Mouse (Mus musculus) left cerebral cortex, postnatal 10 days (tissue): Measurements from ENCODE around the gene Fndc3b. TPM values are rescaled to one million over a fixed set of nuclear protein-coding genes. Genes with fewer than 3 reads are reported as not detected.

Experiments used
- DNase-seq, 2 experiments: peaks; one replicate each; pipeline ENCODE4 v3.0.0; 2021 to 2022; ENCODE audit warnings: low spot score in 2 of 2, mixed read lengths in 1 of 2; ENCODE audit errors: extremely low spot score in 1 of 2
- intact Hi-C: fragments of 180-260 bp; cut with DNase I; formaldehyde crosslinking; loops from one replicate; pipeline ENCODE4 v1.15.1; 2025
- total RNA-seq, 2 experiments: library from RNA; stranded (reverse); gene quantifications; 2 replicates each; pipeline ENCODE4 v1.2.3; 2021

Gene Fndc3b
- total RNA-seq, 2 experiments from 2014 or later, result 22.9 to 25.7 TPM

DNA sequence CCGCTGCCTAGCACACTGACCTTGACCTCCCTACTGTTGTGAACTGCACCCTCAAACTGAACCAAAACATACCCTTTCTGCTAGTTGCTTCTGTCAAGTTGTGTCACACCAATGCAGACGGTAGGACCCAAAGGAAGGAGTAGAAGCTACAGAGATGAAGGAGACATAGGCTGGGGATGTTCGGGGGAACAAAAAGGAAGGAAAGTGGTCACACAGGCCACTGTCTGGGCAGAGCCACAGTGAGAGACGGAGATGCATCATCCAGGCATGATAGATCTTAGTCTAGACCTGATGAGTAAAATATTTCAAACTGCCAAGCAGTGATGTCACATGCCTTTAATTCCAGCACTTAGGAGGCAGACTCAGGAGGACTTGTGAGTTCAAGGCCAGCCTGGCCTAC, 71.4 kb downstream of the Fndc3b start:
- intact Hi-C loops, result no loop called here
- DNase-seq, result no peak

DNA sequence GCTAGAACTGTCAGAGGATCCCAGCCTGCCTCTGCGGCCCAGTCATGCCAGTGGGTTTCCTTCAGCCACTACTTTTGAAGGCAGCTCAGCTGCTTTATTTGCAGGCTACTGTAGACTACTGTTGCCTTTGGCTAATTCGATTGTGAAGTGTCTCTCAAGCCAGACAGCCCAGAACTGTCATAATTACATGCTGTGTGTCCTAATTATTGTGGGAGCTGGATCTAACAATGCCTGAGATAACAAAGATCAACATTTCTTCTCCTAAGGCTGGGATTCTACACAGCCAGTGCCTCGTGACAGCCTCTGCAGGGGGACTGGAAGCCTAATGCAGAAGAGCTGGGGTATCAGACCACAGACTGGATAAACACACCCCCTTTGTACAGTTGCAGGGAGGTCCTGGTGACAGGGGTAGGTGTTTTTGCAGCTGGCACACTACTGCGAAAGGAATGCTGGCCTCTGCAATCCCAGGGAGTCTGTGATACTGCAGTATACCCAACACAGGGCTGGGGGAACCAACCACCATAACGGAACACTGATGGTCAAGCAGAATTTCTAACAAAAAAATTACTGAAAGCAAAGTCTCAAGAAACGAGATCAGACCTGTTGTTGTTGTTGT, 74.0 kb downstream of the Fndc3b start:
- no peak for DNase-seq
- intact Hi-C loops, result no loop called here

DNA sequence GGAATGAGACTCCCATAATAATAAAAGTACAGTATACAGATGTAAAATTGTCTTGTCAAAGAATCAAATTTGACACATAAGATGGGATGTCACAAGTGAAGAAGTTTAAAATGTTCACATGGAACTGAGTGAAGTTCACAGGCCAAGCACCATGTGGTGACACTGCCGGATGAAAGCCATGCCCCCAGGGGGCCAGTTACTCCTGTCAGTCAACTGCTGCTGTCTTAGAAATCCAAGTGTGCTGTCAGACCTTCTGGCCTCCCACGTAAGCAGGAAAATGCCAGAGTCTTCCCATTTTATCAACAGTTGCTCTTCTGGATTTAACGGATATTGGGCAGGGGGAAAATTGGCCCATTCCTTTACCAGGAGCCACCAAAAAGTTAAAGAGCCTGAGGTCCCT, 75.3 kb downstream of the Fndc3b start:
- DNase-seq, result no peak
- intact Hi-C loops, result no loop called here

DNA sequence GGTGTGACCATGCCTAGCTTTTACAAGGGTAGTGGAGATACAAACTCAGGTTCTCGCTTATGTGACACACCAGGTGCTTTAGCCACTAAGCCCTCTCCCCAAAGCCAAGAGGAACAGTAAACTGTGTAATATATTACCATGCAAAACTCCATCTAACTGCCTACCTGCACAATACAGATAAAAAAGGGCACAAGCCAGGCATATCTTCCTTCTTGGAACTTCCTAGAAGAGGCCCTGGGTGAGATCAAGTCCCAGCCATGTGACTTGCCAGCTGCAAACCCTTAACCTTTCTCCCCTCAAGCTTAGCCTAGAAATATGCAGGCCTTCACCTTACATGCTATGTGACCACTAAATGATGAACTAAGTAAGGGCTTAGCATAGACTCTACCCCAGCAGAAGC, 78.2 kb downstream of the Fndc3b start:
- no peak for DNase-seq
- intact Hi-C loops, result no loop called here

DNA sequence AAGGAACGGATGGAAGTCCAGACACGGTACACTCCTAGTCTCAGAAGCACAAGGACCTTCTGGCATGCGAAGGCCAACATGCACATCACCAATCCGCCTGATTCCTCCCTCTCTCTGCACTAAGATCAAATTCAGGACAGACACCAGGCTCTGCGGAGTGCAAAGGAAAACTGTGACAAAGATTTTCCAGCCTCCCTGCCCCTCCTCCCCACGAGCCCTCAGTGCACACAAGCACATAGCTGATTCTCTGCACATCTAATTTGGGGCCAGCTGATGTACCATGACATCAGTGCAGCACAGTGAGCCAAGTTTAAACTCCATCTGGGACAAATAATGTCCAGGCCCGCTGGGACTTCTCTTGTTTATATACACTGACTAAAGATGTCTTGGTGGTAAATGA, 80.0 kb downstream of the Fndc3b start:
- intact Hi-C loops, result no loop called here
- peak in 1 of 2 experiments; percentile 66 for DNase-seq

DNA sequence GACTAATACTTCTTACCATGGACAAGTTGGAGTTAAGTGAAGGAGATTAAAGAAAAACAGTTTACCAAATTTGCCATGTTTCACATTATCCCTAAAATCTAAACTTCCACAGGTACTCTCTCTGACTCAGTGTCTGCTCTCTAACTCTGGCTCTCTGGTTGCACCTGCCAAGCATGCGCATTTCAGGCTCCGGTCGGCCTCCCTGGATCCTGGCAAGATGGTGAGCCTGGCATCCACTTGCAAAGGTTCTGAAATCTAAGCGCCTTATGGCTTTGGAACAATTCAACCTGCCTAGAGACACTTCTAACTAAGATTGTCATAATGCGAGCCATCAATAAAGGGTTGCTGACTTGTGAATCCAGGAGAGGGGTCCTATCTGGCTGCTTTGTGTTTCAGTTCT, 81.4 kb downstream of the Fndc3b start:
- intact Hi-C loops, result no loop called here
- no peak for DNase-seq

DNA sequence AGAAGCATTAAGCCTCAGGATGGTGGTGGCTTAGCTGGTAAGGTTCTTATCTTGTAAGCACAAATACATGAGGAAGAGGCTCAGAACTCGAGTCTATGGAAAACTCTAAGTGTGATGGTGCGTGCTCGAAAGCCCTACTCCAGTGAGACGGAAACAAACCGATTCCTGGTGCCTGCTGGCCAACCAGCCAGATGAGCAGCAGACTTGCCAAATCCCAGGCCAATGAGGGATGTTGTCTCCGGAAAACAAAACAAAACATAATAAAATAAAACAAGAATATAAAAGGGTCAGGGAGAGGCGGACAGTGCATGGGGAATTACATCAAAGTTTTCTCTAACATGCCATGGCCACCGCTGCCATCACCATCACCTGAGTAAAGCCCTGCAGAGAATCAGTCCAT, 84.8 kb downstream of the Fndc3b start:
- intact Hi-C loops, result no loop called here

DNA sequence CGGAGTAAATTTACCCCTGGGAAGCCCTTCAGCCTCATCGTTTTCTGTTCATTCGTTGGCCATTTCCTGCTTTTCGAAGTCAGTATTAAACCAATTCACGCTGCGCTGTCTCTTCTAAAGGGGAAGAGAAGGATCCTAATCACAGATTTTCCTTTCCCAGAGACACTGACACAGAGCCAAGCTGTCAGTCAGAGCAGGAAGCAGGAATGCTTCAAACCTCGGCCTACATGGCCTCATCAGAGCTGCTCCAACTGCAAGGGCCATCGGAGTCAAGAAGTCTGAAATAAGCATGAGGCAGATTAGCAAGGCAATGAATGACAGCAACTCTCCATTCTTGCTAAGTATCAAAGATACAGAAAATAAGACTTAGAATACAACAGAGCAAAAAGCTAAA, 85.5 kb downstream of the Fndc3b start:
- DNase-seq, result no peak
- intact Hi-C loops, result no loop called here

More for the DNA sequence above, 84.8 kb downstream of the Fndc3b start:
- no peak for DNase-seq

DNA sequence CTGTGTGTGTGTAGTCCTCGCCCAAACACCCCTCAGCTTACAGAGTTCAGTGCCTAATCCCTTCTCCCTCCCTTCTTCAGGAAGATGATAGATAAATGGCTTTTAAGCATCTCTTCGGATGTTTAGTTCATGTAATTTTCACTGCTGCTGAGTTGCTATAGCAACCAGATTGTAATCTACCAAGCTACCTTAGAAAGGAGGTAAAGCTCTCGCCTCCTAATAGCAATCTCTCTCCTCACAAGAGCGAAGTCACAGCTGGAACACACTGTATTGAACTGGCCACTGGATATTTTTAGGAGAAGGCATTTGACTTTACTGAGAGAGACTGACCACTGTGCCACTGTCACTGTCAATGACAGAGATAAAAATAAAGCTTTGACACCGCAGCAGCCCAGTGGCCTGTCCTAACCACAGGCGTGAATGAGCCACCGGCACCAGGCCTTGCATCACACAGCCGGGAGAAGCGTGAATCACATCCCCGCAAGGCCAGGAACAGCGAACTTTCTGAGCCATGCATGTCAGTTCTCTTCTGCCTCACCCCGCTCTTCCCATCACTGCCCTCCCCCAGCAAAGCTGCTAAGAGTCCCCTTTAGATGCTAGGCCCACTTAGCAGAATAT, 86.0 kb downstream of the Fndc3b start:
- intact Hi-C loops, result no loop called here

DNA sequence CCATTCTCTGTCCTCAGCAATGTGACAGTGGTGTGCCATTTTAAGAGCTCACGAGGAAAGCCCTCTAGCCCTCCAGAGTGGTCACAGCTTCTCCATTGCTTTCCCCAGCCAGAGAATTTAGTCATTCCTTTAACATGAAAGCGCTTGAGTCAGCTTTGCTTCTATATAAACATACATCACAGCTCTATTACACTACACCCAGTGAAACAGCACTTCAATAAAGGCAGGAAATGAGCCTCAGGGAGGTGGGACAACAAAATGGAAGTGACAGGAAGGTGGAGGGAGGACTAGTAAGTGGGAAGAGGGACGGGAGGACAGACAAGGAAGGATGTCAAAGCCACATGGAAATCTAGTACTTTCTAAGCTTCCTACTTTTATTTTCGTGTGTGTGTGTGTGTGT, 88.7 kb downstream of the Fndc3b start:
- DNase-seq, result no peak
- intact Hi-C loops, result no loop called here

More for the DNA sequence above, 86.0 kb downstream of the Fndc3b start:
- DNase-seq, result no peak

DNA sequence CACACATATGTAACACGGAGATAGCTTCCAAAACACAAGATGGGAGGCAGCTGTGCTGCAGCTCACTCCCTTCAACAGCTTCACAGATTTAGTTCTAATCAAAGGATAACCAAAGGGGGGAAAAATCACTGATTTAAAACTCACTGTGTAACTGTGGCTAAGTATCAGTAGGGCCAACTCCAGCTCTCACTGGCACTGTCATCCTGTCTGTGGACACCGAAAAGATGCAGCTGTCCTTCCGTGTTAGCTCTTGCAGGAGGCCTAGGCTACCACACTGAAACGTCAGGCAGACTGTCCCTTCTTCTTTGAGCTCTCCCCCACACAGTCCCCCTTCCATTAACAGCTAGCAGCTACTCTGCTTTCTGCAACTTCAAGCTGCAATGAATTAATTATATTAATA, 89.9 kb downstream of the Fndc3b start:
- intact Hi-C loops, result no loop called here
- no peak for DNase-seq

DNA sequence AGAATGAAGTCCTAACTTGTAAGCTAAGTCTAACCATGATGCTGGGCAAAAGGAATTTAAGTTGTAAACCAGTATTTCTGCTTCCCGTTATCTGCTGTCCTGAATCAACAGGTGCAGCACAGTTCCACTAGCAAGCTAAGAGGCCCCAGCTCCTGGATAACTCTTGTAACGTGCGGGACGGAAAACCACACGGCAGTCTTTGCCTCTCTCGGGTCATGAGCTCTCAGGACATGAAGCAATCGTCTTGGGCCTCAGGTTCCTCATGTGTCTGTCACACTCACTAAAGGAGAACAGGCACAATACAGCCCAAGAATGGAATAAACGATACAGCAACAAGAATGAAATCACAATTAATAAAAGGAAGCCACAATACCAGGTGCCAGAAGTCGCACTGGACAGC, 93.4 kb downstream of the Fndc3b start:
- DNase-seq, result no peak
- intact Hi-C loops, result no loop called here

DNA sequence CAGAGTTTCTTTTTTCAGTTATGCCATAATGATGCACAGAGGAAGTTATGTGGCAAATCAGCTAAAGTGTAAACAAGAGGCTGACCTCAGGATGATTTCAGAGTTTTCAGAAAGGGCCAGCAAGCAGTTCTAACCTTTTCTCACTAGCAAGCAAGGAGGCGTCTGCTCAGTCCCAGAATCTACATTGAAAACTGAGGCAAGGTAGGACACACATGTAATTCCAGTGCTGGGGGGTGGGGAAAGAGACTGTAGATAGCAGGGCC, 93.9 kb downstream of the Fndc3b start:
- DNase-seq, result no peak
- intact Hi-C loops, result no loop called here

DNA sequence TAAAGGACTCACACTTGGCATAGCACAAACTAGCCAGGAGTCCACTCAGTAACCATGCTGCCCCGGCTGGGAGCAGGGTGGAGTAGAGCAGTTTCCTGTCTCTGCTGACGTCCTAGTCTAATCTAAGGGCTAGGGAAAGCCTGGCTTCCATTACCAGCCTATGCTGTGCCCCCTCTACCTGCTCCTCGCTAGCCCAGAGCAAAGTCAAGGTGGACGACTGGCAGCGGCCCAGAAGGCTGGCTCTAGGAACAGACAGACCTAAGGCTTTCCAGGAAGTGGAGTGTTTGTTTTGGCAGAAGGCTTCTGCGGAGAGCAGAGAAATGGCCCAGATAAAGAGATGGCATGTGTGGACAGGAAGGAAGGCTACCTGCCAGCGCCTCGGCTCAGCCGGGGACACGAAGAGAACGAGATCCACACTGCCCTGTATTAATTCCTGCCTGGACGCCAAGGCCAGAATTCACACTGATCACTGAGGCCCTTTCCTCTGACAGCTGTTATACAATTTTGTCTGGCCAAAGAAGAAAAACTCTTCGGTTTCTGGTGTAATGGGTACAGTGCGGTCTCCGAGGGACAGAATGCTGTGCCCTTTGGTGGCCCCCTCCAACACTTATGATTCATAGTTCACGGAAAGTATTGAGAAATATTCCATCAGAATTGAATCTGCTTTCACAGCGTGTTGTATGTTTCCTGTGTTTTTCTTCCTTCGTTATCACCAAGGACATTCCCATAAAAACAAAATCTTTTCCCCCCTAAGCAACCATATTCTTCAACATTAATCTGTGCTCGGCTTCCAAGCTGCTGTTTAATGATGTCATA, 94.5 kb downstream of the Fndc3b start:
- intact Hi-C loops, result no loop called here
- peak in 1 of 2 experiments; percentile 52 for DNase-seq

DNA sequence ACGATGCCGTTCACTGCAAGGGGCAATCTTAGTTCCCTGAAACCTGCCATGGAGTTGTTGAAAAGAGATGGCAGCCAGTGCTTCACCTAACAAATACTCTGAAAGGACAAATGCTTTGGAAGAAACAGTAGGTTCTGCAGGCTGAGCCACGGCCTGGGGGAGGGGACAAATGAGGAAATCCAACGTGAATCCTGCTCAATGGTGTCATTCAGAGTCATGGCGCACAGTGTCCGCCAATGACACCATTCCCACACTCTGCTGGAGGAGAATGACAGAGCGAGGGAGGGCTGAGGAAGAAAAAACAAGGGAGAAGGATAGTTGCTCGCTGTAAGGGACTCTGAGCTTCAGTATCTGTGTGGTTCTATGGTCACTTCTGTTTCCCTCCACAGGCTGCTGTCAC, 95.6 kb downstream of the Fndc3b start:
- intact Hi-C loops, result no loop called here

DNA sequence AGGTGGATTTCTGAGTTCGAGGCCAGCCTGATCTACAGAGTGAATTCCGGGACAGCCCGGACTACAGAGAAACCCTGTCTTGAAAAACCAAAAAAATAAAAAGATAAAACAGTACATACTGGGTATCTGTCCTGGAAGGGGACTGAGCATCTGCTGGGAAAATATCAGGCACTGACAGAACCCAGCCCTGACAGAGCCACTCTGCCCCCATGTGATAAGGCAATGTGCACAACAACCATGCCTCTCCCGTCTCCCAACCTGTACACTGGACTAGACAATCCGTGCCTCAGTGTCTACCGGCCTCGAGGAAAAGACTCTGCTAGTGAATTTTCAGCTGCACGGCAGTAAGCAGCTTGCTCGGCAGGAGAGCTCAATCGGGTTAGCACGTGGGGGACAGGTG, 97.3 kb downstream of the Fndc3b start:
- intact Hi-C loops, result no loop called here

More for the DNA sequence above, 95.6 kb downstream of the Fndc3b start:
- no peak for DNase-seq

DNA sequence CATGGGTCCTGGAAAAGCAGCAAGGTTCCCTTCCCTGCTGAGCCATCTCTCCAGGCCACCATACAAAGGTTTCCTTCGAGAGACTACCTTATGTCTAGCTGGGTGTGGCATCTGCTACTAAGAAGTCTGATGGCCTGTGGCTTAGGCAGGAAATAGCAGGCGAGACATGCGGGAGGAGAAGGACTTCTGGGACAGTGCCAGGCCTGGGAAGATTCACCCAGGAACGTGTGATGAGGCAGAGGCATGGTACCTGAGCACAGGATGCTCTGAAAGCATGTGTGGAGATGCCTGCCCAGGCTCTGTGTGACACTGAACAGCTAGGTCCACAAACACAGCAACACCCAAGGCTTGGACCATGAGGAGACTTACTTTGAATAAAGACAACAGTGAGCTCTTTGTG, 98.1 kb downstream of the Fndc3b start:
- intact Hi-C loops, result no loop called here
- no peak for DNase-seq

More for the DNA sequence above, 97.3 kb downstream of the Fndc3b start:
- no peak for DNase-seq

DNA sequence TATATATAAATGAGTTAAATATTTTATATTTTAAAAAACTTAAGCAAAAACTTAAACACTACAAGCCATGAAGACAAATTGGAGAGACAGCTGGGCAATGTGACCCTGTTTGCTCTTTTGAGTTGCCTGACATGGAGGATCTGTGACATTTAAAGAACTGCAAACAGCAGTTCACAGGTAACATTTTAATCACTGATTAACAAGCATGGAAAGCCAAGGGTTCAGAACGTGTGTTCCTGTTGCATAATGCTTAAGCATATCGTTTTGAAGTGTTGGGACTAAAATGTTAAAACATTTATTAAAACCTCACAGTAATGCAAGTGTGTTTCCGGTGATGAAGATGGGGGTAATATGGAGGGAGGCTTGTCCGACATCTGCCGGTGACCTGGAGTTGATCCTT, 99.1 kb downstream of the Fndc3b start:
- intact Hi-C loops, result no loop called here
- DNase-seq, result no peak

DNA sequence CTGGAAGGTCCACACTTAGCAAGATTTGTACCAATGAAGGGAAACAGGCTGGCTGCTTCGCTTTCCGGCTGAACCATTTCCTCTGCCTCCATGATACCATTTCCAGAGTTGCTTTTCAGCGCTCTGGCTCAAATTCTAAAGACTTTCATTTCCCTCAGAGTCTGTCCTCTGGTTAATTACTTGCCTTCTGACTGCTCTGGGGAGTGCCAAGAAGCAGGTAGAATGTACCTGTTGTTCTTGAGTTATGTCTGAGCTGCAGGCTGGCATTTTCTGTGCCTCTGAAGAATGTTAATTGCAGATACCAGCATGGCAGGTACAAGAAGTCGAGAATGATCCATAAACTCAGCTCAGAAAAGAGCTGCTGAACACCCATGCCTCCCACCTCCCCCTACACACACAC, 100.6 kb downstream of the Fndc3b start:
- DNase-seq, result no peak
- intact Hi-C loops, result no loop called here

DNA sequence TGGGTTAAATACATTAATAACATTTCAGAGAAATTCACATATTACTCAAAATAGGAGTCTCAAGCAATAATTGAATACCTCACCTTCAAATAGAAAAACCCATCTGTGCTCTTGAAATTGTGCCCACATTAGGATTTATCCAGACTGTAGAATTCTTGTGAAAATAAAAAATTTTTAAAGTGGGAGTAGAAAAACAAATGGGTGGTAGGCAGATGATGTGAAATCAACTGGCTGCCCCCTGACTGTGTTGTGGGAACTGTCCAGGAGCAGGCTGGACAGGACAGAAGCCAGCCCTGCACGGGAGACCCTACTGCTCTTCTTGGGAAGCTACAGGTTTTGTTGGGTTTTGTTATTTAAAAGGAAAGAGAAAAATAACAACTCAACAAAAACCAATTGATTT, 101.0 kb downstream of the Fndc3b start:
- DNase-seq, result no peak
- intact Hi-C loops, result no loop called here

DNA sequence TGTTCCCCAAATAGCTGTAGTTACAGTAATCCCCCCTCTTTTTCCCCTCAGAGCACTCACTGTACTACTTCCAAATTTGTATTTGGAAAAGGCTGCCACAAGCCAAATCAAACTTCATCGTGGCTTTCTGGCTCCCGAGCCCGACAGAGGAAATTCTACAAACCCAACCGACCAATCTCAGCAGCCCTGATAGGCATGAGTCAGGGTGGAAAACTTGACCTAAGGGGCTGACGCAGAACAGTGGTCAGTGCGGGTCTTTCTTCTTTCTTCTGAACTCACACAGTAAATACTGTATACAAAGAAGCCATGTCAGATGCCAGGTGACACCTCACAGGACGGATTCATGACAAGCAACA, 103.3 kb downstream of the Fndc3b start:
- intact Hi-C loops, result no loop called here

More for the DNA sequence above, 103.3 kb downstream of the Fndc3b start:
- no peak for DNase-seq
